Mouse (Mus musculus) testis, adult 2 months (tissue): ENCODE data around the gene Rad51b. TPM values are rescaled to one million over a fixed set of nuclear protein-coding genes. Genes with fewer than 3 reads are reported as not detected.

ENCODE experiments used
- H3K27ac ChIP-seq: fragments of 200-500 bp; 2 replicates; pipeline ENCODE4 v1.5.1; 2012; ENCODE audit warnings: low read depth, low read length; ENCODE audit not compliant: control insufficient read depth, insufficient read depth
- H3K27me3 ChIP-seq: fragments of 200-500 bp; 2 replicates; pipeline ENCODE4 v1.6.1; 2012; ENCODE audit warnings: mild to moderate bottlenecking, low read length, moderate library complexity; ENCODE audit not compliant: control insufficient read depth, insufficient read depth
- H3K36me3 ChIP-seq: fragments of 200-500 bp; 2 replicates; pipeline ENCODE4 v1.6.1; 2012; ENCODE audit warnings: mild to moderate bottlenecking, low read length; ENCODE audit not compliant: control insufficient read depth, insufficient read depth
- H3K4me1 ChIP-seq: fragments of 200-500 bp; 2 replicates; pipeline ENCODE4 v1.6.1; 2012; ENCODE audit warnings: low read length; ENCODE audit not compliant: control insufficient read depth, insufficient read depth
- H3K4me3 ChIP-seq: fragments of 200-500 bp; 2 replicates; pipeline ENCODE4 v1.5.1; 2012; ENCODE audit warnings: low read depth, mild to moderate bottlenecking, low read length, moderate library complexity, mixed read lengths; ENCODE audit not compliant: control insufficient read depth
- CTCF ChIP-seq: fragments of 200-500 bp; IDR thresholded peaks from 2 replicates; pipeline ENCODE4 v1.5.1; 2012; ENCODE audit warnings: low read depth, mild to moderate bottlenecking, inconsistent platforms, low read length, moderate library complexity; ENCODE audit not compliant: control insufficient read depth, insufficient read depth, insufficient replicate concordance
- POLR2A ChIP-seq: fragments of 200-500 bp; IDR thresholded peaks from 2 replicates; pipeline ENCODE4 v1.6.1; 2012; ENCODE audit warnings: low read depth, mild to moderate bottlenecking, inconsistent platforms, low read length, moderate library complexity; ENCODE audit not compliant: control insufficient read depth
- polyA plus RNA-seq: library from polyadenylated mRNA; depleted of rRNA; stranded (reverse); fragments of >200 nt; gene quantifications from 2 replicates; pipeline ENCODE4 v1.2.3, GENCODE M21; 2012

Rad51b gene
- polyA plus RNA-seq, 1 experiment: 2.7 TPM

DNA sequence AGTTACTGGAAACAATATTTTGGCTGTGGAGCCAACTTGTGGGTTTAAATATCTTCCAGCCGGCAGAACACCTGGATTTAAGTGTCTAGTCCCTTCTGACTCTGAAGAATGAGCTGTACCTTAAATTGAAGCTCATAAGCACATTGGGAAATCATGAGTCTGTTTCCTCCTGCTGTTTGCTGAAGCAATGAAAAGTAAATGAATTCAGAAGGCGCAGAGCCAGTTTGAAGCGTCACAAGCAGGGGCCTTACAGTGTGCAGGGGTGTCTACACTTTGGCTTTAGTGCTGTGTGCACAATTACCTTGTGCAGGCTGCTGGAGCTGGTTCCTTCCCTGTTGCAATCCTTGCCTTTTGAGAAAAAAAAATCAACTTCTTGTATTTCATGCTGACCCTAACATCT, 305.6 kb downstream of the Rad51b start:
- TF ChIP-seq POLR2A: no peak
- no peak for TF ChIP-seq CTCF
- Histone ChIP-seq H3K4me3 (no peak overlapping the region), H3K27me3 (no peaks in the 10 kb centered on the region), H3K4me1 (no peaks in the 10 kb centered on the region), H3K27ac (no peak overlapping the region), H3K36me3 (no peaks in the 10 kb centered on the region)

DNA sequence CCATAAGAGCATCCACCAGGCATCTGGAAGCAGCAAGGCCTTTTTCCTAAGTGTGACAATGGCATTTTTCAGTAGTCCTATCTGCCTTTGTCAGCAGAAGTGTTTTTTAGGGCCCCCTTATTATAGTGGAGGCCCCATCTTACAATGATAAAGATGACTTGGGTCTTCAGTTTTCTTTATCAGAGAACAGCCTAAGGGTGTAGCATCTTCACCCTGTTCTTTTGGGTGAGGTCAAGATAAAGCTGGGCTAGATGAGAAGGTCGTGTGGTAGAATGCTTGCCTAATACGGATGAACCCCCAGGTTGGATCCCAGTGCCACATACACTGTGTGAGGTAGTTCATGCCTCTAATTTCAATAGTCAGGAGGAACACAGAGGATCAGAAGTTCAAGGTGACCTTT, 307.8 kb downstream of the Rad51b start:
- Histone ChIP-seq H3K27ac (no peak overlapping the region), H3K4me1 (no peaks in the 10 kb centered on the region)

DNA sequence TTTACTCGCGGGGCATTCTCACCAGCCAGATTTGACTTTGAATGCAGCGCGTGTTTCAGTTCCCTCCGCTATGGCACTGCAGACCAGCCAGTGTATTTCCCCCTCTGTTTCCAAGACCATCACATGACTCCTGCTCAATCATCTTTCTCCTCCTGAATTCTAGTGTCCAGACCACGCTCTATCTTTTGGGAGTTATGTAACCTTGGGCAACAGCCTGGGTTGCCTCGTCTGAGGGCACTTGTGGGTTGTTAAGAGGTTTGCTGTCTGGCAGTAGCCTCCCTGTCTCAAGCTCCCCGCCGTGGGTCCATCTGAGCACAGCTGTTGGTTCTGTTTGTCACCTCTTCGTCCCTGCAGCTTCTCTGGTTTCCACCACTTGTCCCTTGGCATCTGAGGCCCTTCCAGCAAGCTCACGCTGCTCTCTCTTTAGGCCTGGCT, 309.1 kb downstream of the Rad51b start:
- no peak overlapping the region for H3K27ac ChIP-seq

More for the DNA sequence above, 307.8 kb downstream of the Rad51b start:
- TF ChIP-seq POLR2A (no peak), CTCF (no peak)
- no peaks in the 10 kb centered on the region for H3K36me3 ChIP-seq
- H3K4me3 ChIP-seq: no peak overlapping the region
- H3K27me3 ChIP-seq: no peaks in the 10 kb centered on the region

DNA sequence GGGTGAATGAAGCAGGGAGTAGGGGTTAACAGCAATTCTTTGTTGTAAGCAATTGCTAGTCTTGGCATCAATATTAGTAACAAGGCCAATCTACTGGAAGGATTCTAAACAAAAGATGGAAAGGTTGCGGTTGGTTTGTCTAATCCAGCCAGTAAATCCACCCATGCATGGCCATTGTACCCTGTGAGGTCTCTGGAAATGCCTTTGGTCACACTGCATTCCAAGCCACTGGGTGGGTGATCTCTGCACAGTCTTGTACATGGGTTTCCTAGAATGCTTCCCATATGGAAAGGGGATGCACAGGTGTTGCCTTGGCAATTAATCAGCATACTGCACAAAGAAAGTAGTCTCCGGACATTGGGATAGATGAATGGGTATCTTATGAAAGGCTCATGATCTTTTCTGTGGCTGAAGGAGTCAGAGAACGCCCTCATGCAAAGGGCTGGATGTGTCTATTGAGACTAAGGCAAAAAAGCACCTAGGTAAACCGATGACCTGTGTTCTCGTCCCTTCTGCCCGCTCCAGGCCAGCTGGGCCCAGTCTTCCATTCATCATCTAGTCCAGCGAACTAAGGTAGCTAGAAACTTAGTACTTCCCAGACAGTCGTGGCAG, 312.4 kb downstream of the Rad51b start:
- H3K36me3 ChIP-seq: no peaks in the 10 kb centered on the region
- no peaks in the 10 kb centered on the region; the same call in 1 of the 2 replicates for H3K4me1 ChIP-seq
- no peak overlapping the region for H3K4me3 ChIP-seq
- no peaks in the 10 kb centered on the region for H3K27me3 ChIP-seq
- H3K27ac ChIP-seq: no peak overlapping the region
- no peak for TF ChIP-seq CTCF
- no peak for TF ChIP-seq POLR2A

More for the DNA sequence above, 309.1 kb downstream of the Rad51b start:
- TF ChIP-seq POLR2A (no peak), CTCF (no peak)
- Histone ChIP-seq H3K4me3 (no peak overlapping the region), H3K36me3 (no peaks in the 10 kb centered on the region), H3K4me1 (no peaks in the 10 kb centered on the region), H3K27me3 (no peaks in the 10 kb centered on the region)

DNA sequence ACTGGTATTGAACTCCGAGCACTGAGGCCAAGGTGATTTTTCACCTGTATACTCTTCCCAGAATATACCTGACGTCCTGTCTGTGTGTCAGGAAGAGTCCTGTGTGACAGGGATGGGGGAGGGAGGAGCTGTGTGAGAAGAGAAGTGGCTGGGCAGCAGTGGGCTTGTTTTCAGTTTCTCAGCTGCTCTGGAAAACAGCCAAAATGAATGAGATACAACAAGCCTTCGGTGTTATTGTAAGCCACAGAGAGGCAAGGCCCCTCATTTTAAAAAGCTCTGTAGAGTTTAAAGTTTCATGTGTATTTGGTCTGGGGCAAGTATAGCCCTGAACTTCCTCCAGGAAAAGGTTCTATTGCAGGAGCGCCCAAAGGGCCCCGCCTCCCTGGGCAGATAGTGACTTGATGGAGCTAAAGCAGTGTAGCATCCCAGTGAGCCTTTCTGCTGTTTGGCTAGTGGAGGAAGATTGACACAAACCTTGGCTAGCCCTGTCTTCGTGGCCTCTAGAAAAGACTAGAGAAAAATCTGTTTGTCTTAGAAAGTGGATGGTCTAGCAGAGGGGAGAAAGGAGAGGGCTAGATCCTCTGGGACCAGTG, 313.5 kb downstream of the Rad51b start:
- H3K27me3 ChIP-seq: no peaks in the 10 kb centered on the region
- H3K4me1 ChIP-seq: no peaks in the 10 kb centered on the region; the same call in 1 of the 2 replicates
- H3K36me3 ChIP-seq: no peaks in the 10 kb centered on the region
- H3K4me3 ChIP-seq: no peak overlapping the region
- no peak overlapping the region for H3K27ac ChIP-seq
- TF ChIP-seq POLR2A (no peak), CTCF (no peak)

DNA sequence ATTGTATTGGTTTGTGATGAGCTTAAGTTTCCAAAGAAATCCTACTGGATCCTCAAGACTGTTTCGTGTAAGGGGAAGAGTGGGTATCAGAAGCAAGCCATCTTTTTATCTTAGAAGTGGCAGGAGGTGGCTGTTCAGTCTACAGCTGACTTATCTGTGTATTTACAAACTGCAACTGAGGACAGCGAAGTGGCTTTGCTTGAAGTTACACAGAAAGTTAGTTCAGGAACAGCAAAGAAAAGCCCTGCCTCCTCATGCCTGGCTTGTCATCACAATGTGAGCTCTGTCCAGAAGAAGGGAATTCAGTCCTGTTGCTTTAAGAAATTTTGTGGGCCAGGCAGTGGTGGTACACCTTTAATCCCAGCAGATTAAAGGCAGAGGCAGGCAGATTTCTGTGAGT, 314.6 kb downstream of the Rad51b start:
- Histone ChIP-seq H3K4me1 (no peaks in the 10 kb centered on the region; the same call in 1 of the 2 replicates), H3K27ac (no peak overlapping the region), H3K36me3 (no peaks in the 10 kb centered on the region), H3K27me3 (no peaks in the 10 kb centered on the region), H3K4me3 (no peak overlapping the region)
- no peak for TF ChIP-seq CTCF
- no peak for TF ChIP-seq POLR2A

DNA sequence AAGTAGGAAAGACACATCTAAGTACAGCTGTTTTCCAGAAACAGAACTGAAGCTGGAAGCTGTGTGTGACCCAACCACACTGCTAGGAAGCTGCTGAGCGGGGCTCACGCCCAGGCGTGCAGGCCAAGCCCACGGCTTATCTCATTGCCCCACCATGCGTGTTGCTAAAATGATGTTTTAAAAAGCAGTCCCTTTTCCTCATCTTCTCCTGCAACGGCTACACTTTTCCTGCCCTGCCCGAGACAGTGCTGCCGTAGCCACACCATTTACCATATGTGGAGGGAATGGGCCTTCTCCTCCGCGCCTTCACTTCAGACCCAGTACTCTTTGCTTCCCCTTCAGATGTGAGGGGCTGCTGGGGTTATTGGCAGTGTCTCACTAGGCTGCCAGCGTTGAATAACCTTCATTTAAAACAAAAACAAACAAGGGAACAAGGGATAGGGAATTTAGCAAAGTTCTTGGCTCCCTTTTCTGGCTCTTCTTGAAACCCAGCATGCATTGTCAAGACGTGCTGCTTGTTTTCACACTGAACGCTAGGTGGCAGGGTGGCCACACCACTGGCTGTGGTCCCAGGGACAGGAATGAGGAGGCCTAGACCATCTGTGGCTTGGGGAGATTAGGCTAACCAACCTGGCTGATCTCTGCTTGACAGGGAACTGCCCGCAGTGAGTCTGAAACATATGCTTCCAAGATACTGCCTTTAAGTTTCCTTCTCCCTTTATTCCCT, 315.4 kb downstream of the Rad51b start:
- Histone ChIP-seq H3K4me3 (no peak overlapping the region), H3K27ac (peak overlapping the region; percentile 60; the same call in 1 of the 2 replicates), H3K36me3 (no peaks in the 10 kb centered on the region), H3K27me3 (no peaks in the 10 kb centered on the region), H3K4me1 (no peaks in the 10 kb centered on the region; the same call in 1 of the 2 replicates)
- TF ChIP-seq CTCF (peak; percentile 79; the same call in 1 of the 2 replicates), POLR2A (no peak)
